ENCODE assay signal across 15 mouse cellular contexts in the genomic region with DNA sequence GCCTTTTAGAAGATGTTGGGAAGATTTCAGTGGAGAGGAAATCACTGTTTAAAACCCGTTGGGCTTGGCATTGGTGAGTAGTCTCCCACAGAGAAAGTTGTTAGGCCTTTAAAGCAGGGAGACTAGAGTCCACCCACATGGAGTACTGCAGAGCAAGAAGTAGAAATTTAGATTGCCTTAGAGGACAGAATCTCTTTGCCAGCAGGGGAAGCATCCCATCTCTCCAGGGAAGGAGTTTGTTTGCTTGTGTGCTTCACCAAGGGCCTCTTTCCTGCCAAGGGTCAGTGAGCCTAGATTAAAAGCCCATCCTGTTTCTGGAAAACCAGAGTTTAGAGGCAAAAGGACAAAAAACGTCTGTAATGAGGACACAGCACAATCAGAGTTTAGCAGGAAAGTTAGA. TPM values are rescaled to one million over a fixed set of nuclear protein-coding genes. Genes with fewer than 3 reads are reported as not detected.
DNase-seq lines count a peak whose midpoint lies in the region; ATAC-seq and TF ChIP-seq lines count a peak whose summit lies in the region.
"Had no signal": no experiment of that assay in that cellular context is flagged by ENCODE, and none has a peak within 500 bp of the region (broad histone marks: within the 10 kb centered on the region; RNA-seq: fewer than 3 reads in every experiment).

No protein-coding gene starts in this region.

- 38% methylated on average over 2 of the region's 2 CpGs for WGBS in intestine, embryonic 16.5 days
- WGBS in intestine, embryonic 15.5 days = 38% methylated on average over 2 of the region's 2 CpGs
- 17% methylated on average over 2 of the region's 2 CpGs for WGBS in lung, embryonic 14.5 days
- WGBS in lung, postnatal 0 days = 11% methylated on average over 2 of the region's 2 CpGs

- H3K27ac ChIP-seq in intestine, embryonic 16.5 days (ENCODE audit: low read length) = peak overlapping the region; percentile 55
- H3K27ac ChIP-seq in intestine, embryonic 15.5 days = no peak overlapping the region
- H3K27ac ChIP-seq in lung, embryonic 14.5 days (ENCODE audit: low read depth) = peak overlapping the region; percentile 30; the same call in 1 of the 2 replicates
- no peak overlapping the region for H3K27ac ChIP-seq in lung, postnatal 0 days (ENCODE audit: low read length)
- H3K27ac ChIP-seq: midbrain, embryonic 10.5 days; neural tube, embryonic 15.5 days had no signal

- ATAC-seq in frontal cortex, adult (ENCODE audit: low TSS enrichment) = peak; percentile 84
- ATAC-seq in intestine, embryonic 16.5 days = no peak
- ATAC-seq in intestine, embryonic 15.5 days = no peak
- ATAC-seq in lung, embryonic 14.5 days (ENCODE audit: insufficient read depth) = no peak
- no peak for ATAC-seq in lung, postnatal 0 days
- ATAC-seq: inflammation-experienced regulatory T-cells, adult 6 months had no signal

- no peak for TF ChIP-seq EP300 in lung, postnatal 0 days (IDR thresholded peaks at IDR 0.05)

- no peak overlapping the region for H3K4me3 ChIP-seq in intestine, embryonic 16.5 days (ENCODE audit: low read length)
- H3K4me3 ChIP-seq in intestine, embryonic 15.5 days (replicated peaks) = no peak overlapping the region
- H3K4me3 ChIP-seq in lung, embryonic 14.5 days (ENCODE audit: low read depth, low read length) = no peak overlapping the region
- H3K4me3 ChIP-seq in lung, postnatal 0 days (ENCODE audit: low read depth, low read length) = no peak overlapping the region
- H3K4me3 ChIP-seq: midbrain, embryonic 10.5 days; neural tube, embryonic 15.5 days had no signal

- H3K36me3 ChIP-seq in intestine, embryonic 16.5 days (ENCODE audit: control insufficient read depth, insufficient read depth, low read length) = no peaks in the 10 kb centered on the region
- H3K36me3 ChIP-seq in intestine, embryonic 15.5 days = no peaks in the 10 kb centered on the region
- no peaks in the 10 kb centered on the region for H3K36me3 ChIP-seq in lung, embryonic 14.5 days (ENCODE audit: insufficient read depth)
- H3K36me3 ChIP-seq in lung, postnatal 0 days (ENCODE audit: insufficient read depth, low read length) = no peaks in the 10 kb centered on the region
- H3K36me3 ChIP-seq: midbrain, embryonic 10.5 days; neural tube, embryonic 15.5 days had no signal

- no peak overlapping the region for H3K4me2 ChIP-seq in intestine, embryonic 16.5 days (ENCODE audit: low read depth, low read length)
- no peak overlapping the region for H3K4me2 ChIP-seq in intestine, embryonic 15.5 days (replicated peaks)
- no peak overlapping the region for H3K4me2 ChIP-seq in lung, embryonic 14.5 days
- H3K4me2 ChIP-seq in lung, postnatal 0 days (replicated peaks; ENCODE audit: low read depth, low read length) = no peak overlapping the region
- H3K4me2 ChIP-seq: neural tube, embryonic 15.5 days had no signal

- DNase-seq in frontal cortex, postnatal 25 days (ENCODE audit: low spot score in 2 of 2) = no peak
- no peak for DNase-seq in lung, embryonic 14.5 days
- no peak for DNase-seq in lung, postnatal 0 days (ENCODE audit: low spot score)
- DNase-seq in skeletal muscle tissue, adult 2 months (ENCODE audit: low read depth, low spot score) = peak; percentile 34
- DNase-seq in cerebellum, postnatal 4 days (ENCODE audit: low spot score in 2 of 2) = no peak
- DNase-seq: adrenal gland, postnatal 25 days; cerebellum, postnatal 10 days; gastrocnemius, postnatal 36 days; liver had no signal

- 0 out of 2 replicates have a peak, but pooled peaks cover 11% of the 10 kb centered on the region for H3K4me1 ChIP-seq in intestine, embryonic 16.5 days (ENCODE audit: control insufficient read depth, insufficient read depth, low read length)
- peaks cover 18% of the 10 kb centered on the region for H3K4me1 ChIP-seq in intestine, embryonic 15.5 days (replicated peaks)
- H3K4me1 ChIP-seq in lung, embryonic 14.5 days (ENCODE audit: insufficient read depth) = 0 out of 2 replicates have a peak, but pooled peaks cover 6% of the 10 kb centered on the region
- no peaks in the 10 kb centered on the region for H3K4me1 ChIP-seq in lung, postnatal 0 days (ENCODE audit: insufficient read depth, low read depth, low read length)

- TF ChIP-seq CTCF in lung, embryonic 14.5 days (IDR thresholded peaks at IDR 0.05; ENCODE audit: low read depth) = no peak
- no peak for TF ChIP-seq CTCF in lung, postnatal 0 days (IDR thresholded peaks at IDR 0.05)

- no peak overlapping the region for H3K9ac ChIP-seq in intestine, embryonic 16.5 days (ENCODE audit: low read depth, low read length)
- no peak overlapping the region for H3K9ac ChIP-seq in intestine, embryonic 15.5 days
- no peak overlapping the region for H3K9ac ChIP-seq in lung, embryonic 14.5 days
- no peak overlapping the region for H3K9ac ChIP-seq in lung, postnatal 0 days (replicated peaks; ENCODE audit: low read depth)
- H3K9ac ChIP-seq: neural tube, embryonic 15.5 days had no signal

- no peaks in the 10 kb centered on the region for H3K9me3 ChIP-seq in intestine, embryonic 16.5 days (ENCODE audit: control insufficient read depth, low read length)
- H3K9me3 ChIP-seq in intestine, embryonic 15.5 days = no peaks in the 10 kb centered on the region
- H3K9me3 ChIP-seq in lung, embryonic 14.5 days (ENCODE audit: low read depth, low read length) = no peaks in the 10 kb centered on the region
- no peaks in the 10 kb centered on the region for H3K9me3 ChIP-seq in lung, postnatal 0 days (ENCODE audit: low read length)
- H3K9me3 ChIP-seq: midbrain, embryonic 10.5 days; neural tube, embryonic 15.5 days had no signal

- H3K27me3 ChIP-seq in intestine, embryonic 16.5 days (replicated peaks; ENCODE audit: control insufficient read depth, insufficient read depth, low read length) = no peaks in the 10 kb centered on the region
- H3K27me3 ChIP-seq in intestine, embryonic 15.5 days (replicated peaks) = no peaks in the 10 kb centered on the region
- no peaks in the 10 kb centered on the region for H3K27me3 ChIP-seq in lung, embryonic 14.5 days (ENCODE audit: insufficient read depth, low read length)
- no peaks in the 10 kb centered on the region for H3K27me3 ChIP-seq in lung, postnatal 0 days (replicated peaks; ENCODE audit: insufficient read depth, low read length)
- H3K27me3 ChIP-seq: neural tube, embryonic 15.5 days had no signal

RNA-seq across cellular contexts. Expression of a gene that starts 39.4 kb away (rescaled TPM):
- polyA plus RNA-seq in intestine, embryonic 16.5 days (2015; fragmentation: Nextera tagmentation; extraction: Ambion mirVana) = 489 and 514 TPM in 2 replicates
- polyA plus RNA-seq in intestine, embryonic 15.5 days (2015; fragmentation: Nextera tagmentation; extraction: Ambion mirVana) = 450 and 484 TPM in 2 replicates
- 382 and 393 TPM in 2 replicates for polyA plus RNA-seq in lung, embryonic 14.5 days (2014; fragmentation: Nextera tagmentation; extraction: Ambion mirVana)
- 420 and 466 TPM in 2 replicates for polyA plus RNA-seq in lung, postnatal 0 days (2015; fragmentation: Nextera tagmentation; extraction: Ambion mirVana)

RNA-seq across cellular contexts. Expression of a gene that starts 39.5 kb away (rescaled TPM):
- polyA plus RNA-seq in intestine, embryonic 16.5 days (2015; fragmentation: Nextera tagmentation; extraction: Ambion mirVana) = 47.4 and 47.8 TPM in 2 replicates
- polyA plus RNA-seq in intestine, embryonic 15.5 days (2015; fragmentation: Nextera tagmentation; extraction: Ambion mirVana) = 41.6 and 42.6 TPM in 2 replicates
- 42.1 and 49.1 TPM in 2 replicates for polyA plus RNA-seq in lung, embryonic 14.5 days (2014; fragmentation: Nextera tagmentation; extraction: Ambion mirVana)
- polyA plus RNA-seq in lung, postnatal 0 days (2015; fragmentation: Nextera tagmentation; extraction: Ambion mirVana) = 77.8 and 81.2 TPM in 2 replicates

Comparison
In these comparisons a context has a peak if more than half of its experiments do, and no peak if none do; other contexts are left out.
1. H3K27ac ChIP-seq: peak in intestine, embryonic 16.5 days (single experiment) and lung, embryonic 14.5 days (single experiment); none in intestine, embryonic 15.5 days (single experiment) and lung, postnatal 0 days (single experiment).